Mouse (Mus musculus) embryonic facial prominence, embryonic 15.5 days (tissue): ENCODE data around the gene Barhl1. TPM values are rescaled to one million over a fixed set of nuclear protein-coding genes. Genes with fewer than 3 reads are reported as not detected.

Experiments used
- ATAC-seq: fragments of 200-750 bp; cut with Nextera tagmentation; 2 replicates; pipeline ENCODE4 v1.8.0; 2017; ENCODE audit warnings: low read depth, moderate TSS enrichment; ENCODE audit not compliant: insufficient number of reproducible peaks, low FRiP score, low TSS enrichment
- H3K27ac ChIP-seq: fragments of 300-500 bp; sonication (generic); replicated peaks from 2 replicates; pipeline ENCODE4 v1.5.1; 2015; ENCODE audit warnings: mild to moderate bottlenecking, inconsistent platforms
- H3K27me3 ChIP-seq: fragments of 300-500 bp; sonication (generic); 2 replicates; pipeline ENCODE4 v1.6.1; 2015; ENCODE audit warnings: inconsistent platforms
- H3K36me3 ChIP-seq: fragments of 300-500 bp; sonication (generic); 2 replicates; pipeline ENCODE4 v1.6.1; 2015; ENCODE audit warnings: mild to moderate bottlenecking, inconsistent platforms
- H3K4me1 ChIP-seq: fragments of 300-500 bp; sonication (generic); 2 replicates; pipeline ENCODE4 v1.6.1; 2015; ENCODE audit warnings: inconsistent platforms
- H3K4me2 ChIP-seq: fragments of 300-500 bp; sonication (generic); replicated peaks from 2 replicates; pipeline ENCODE4 v1.6.1; 2015; ENCODE audit warnings: mild to moderate bottlenecking, inconsistent platforms
- H3K4me3 ChIP-seq: fragments of 300-500 bp; sonication (generic); replicated peaks from 2 replicates; pipeline ENCODE4 v1.5.1; 2015; ENCODE audit warnings: mild to moderate bottlenecking, inconsistent platforms
- H3K9ac ChIP-seq: fragments of 300-500 bp; sonication (generic); 2 replicates; pipeline ENCODE4 v1.6.1; 2015; ENCODE audit warnings: inconsistent platforms
- H3K9me3 ChIP-seq: fragments of 300-500 bp; sonication (generic); replicated peaks from 2 replicates; pipeline ENCODE4 v1.6.1; 2016; ENCODE audit warnings: inconsistent platforms
- WGBS: fragments of 180-500 bp; shearing (Covaris S2); methylation state at CpG from one replicate; pipeline ENCODE4 v1.1.7; 2015; 5-methylcytosine and 5-hydroxymethylcytosine counted together
- polyA plus RNA-seq: library from polyadenylated mRNA; unstranded; fragments of >200 nt; fragmentation: Nextera tagmentation; extraction: Ambion mirVana; gene quantifications from 2 replicates; pipeline ENCODE4 v1.2.1, GENCODE M21; 2015

The Barhl1 gene
- polyA plus RNA-seq, 1 experiment from 2014 or later: not detected

- no peak for ATAC-seq
- peak overlapping the region; percentile 4; the same call in 1 of the 2 replicates for H3K4me3 ChIP-seq
- 2% methylated on average over 44 of the region's 44 CpGs for WGBS
These were observed 5.0 kb downstream of the Barhl1 start for GRCm38 (mm10) chr2:28911331-28912038.

DNA sequence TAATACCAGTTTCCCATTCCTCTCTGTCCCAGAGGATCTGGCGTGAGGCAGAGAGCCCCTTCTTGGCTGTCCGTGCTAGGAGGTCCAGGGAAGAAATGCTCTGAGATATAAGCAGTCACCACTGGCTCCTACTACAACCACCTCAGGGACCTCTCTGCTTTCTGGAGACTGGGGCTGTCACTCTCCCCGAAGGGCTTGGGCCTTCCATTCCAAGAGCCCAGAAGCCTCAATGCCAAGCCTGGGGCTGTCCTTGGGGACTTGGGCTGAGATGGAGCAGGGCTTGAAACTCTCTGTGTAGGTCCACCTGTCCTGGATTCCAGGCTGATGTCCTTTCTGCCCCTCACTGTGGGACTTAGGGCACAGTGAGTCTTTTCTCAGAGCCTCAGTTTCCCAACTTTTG lies 5.6 kb downstream of the Barhl1 start:
- ATAC-seq: no peak
- H3K27ac ChIP-seq: no peak overlapping the region
- H3K36me3 ChIP-seq: peaks cover 1% of the 10 kb centered on the region; the same call in 1 of the 2 replicates
- H3K9ac ChIP-seq: no peak overlapping the region
- no peak overlapping the region for H3K4me2 ChIP-seq
- H3K4me3 ChIP-seq: no peak overlapping the region
- H3K9me3 ChIP-seq: no peaks in the 10 kb centered on the region
- H3K27me3 ChIP-seq: peaks cover 98% of the 10 kb centered on the region
- WGBS: 1% methylated on average over 3 of the region's 3 CpGs
- peaks cover 29% of the 10 kb centered on the region for H3K4me1 ChIP-seq

More at GRCm38 (mm10) chr2:28911331-28912038, 5.0 kb downstream of the Barhl1 start:
- peaks cover 100% of the 10 kb centered on the region for H3K27me3 ChIP-seq
- no peak overlapping the region for H3K4me2 ChIP-seq
- no peaks in the 10 kb centered on the region for H3K36me3 ChIP-seq
- no peak overlapping the region for H3K27ac ChIP-seq
- no peaks in the 10 kb centered on the region for H3K9me3 ChIP-seq
- peaks cover 32% of the 10 kb centered on the region for H3K4me1 ChIP-seq
- H3K9ac ChIP-seq: no peak overlapping the region

- Histone ChIP-seq H3K4me1 (peaks cover 26% of the 10 kb centered on the region), H3K9me3 (no peaks in the 10 kb centered on the region), H3K36me3 (peaks cover 9% of the 10 kb centered on the region; the same call in 1 of the 2 replicates), H3K27me3 (peaks cover 91% of the 10 kb centered on the region), H3K4me3 (no peak overlapping the region), H3K9ac (no peak overlapping the region), H3K4me2 (no peak overlapping the region), H3K27ac (no peak overlapping the region)
- no peak for ATAC-seq
- 8% methylated on average over 25 of the region's 25 CpGs for WGBS
These were observed 6.4 kb downstream of the Barhl1 start for GRCm38 (mm10) chr2:28909818-28910710.

GRCm38 (mm10) chr2:28909186-28909817 lies 7.2 kb downstream of the Barhl1 start:
- peak overlapping the region; percentile 11; the same call in 1 of the 2 replicates for H3K4me3 ChIP-seq

DNA sequence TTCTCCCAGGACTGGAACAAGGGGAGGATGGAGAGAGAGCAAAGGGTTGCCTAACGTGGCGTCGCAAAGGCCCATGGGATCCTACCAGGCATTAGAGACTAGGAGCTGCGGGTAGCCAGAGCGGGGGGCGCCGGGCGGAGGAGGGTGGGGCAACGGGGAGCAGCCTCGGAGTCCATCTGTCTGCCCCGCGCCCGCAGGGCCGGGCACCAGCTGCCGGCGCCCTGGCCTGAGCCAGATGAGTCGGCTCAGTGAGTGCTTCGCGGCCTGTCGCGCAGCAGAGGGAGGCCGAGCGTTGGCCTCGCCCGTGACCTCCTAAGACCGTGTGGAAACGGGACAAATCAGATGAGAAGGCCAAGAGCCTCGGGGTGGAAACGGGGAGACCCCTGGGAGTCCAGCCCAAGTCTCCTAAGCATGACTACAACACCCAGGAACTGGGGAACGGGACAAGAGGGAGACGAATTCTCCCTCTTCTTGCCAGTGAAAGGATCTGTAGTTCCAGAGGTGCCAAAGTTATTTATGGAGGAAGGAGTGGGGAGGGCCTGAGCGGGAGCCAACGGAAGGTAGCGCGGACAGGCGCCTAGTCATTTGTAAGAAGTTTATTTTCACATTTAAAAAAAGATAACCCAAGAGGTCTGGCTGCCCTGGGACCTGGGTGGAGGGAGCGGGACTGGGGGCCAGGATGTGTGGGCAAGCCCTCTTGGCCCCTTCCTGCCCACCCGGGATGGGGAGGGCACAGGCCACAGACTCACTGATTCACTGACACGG lies 7.9 kb downstream of the Barhl1 start:
- peak; percentile 52; the same call in 1 of the 2 replicates for ATAC-seq
- Histone ChIP-seq H3K27me3 (peaks cover 77% of the 10 kb centered on the region), H3K36me3 (peaks cover 13% of the 10 kb centered on the region; the same call in 1 of the 2 replicates), H3K9ac (no peak overlapping the region), H3K4me3 (peak overlapping the region; percentile 15; the same call in 1 of the 2 replicates), H3K4me2 (peak overlapping the region; percentile 31), H3K27ac (no peak overlapping the region), H3K9me3 (no peaks in the 10 kb centered on the region), H3K4me1 (peaks cover 26% of the 10 kb centered on the region)
- 2% methylated on average over 39 of the region's 39 CpGs for WGBS

More at GRCm38 (mm10) chr2:28909186-28909817, 7.2 kb downstream of the Barhl1 start:
- ATAC-seq: no peak; the same call in 1 of the 2 replicates
- WGBS: under 1% methylated on average over 41 of the region's 41 CpGs
- H3K4me1 ChIP-seq: peaks cover 26% of the 10 kb centered on the region
- no peak overlapping the region for H3K9ac ChIP-seq
- no peak overlapping the region for H3K4me2 ChIP-seq
- H3K9me3 ChIP-seq: no peaks in the 10 kb centered on the region
- H3K27ac ChIP-seq: no peak overlapping the region
- peaks cover 84% of the 10 kb centered on the region for H3K27me3 ChIP-seq
- peaks cover 13% of the 10 kb centered on the region; the same call in 1 of the 2 replicates for H3K36me3 ChIP-seq

DNA sequence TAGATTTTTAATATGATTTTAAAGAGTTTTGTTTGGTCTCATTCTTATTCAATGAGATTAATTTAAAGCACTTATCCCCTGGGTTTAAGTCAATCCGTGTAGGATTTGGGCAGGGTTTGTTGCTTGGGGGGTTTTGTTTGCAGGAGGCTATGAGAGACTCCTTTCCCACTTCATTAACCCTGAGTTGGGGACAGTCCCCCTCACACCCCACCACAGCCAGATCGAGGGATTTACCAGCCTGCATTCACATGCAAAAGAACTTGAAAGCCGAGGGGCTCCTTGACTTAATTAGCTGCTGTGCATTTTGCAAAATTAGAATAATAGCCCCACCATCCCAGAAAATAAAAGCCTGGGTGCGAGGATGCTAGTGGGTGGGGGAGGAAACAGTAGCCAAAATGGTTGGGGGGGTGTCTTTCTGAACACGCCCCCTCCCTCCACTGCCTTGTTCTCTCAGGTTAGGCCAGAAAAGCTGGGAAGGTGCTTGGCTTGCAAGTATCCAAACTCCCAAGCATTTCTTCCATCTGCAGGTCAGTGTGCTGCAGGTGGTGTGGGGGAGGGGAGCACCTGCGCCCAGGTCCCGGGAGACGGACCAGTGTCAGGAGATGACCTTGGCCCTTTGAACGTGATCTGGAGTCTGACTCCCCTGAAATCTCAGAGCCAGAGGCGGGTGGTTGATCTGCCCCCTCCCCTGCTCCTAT lies 8.6 kb downstream of the Barhl1 start:
- Histone ChIP-seq H3K9me3 (no peaks in the 10 kb centered on the region), H3K9ac (no peak overlapping the region), H3K4me3 (0 out of 2 replicates have a peak overlapping the region, but pooled peaks have one; percentile 15), H3K4me2 (peak overlapping the region; percentile 31), H3K36me3 (peaks cover 13% of the 10 kb centered on the region; the same call in 1 of the 2 replicates), H3K27me3 (peaks cover 69% of the 10 kb centered on the region), H3K4me1 (peaks cover 26% of the 10 kb centered on the region), H3K27ac (no peak overlapping the region)
- ATAC-seq: no peak
- WGBS: 5% methylated on average over 10 of the region's 10 CpGs

GRCm38 (mm10) chr2:28905561-28905960 lies 10.9 kb downstream of the Barhl1 start:
- Histone ChIP-seq H3K27ac (no peak overlapping the region), H3K27me3 (peaks cover 46% of the 10 kb centered on the region), H3K4me3 (no peak overlapping the region), H3K9me3 (no peaks in the 10 kb centered on the region), H3K9ac (no peak overlapping the region), H3K4me1 (peaks cover 18% of the 10 kb centered on the region), H3K36me3 (peaks cover 19% of the 10 kb centered on the region; the same call in 1 of the 2 replicates), H3K4me2 (no peak overlapping the region)
- ATAC-seq: no peak
- WGBS: 53% methylated on average over 4 of the region's 4 CpGs

DNA sequence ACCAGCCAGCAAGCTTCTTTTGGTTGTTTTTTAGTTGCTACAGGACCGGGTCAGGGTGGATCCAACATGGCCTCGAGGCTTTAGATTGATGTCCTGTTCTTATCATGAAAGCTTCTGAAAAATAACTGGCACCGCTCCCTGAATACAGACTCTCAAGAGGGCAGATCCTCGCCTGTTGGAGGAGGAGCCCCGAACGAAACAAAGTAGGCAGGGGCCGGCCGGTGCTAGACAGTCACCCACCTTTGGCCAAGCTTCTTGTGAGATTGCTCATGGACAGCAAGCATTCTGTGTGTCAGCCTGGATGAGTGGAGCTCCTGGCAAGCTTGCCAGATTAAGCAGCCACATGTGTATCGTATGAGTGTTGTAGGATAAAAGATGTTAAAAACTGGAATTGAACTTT lies 11.7 kb downstream of the Barhl1 start:
- Histone ChIP-seq H3K4me1 (peaks cover 18% of the 10 kb centered on the region), H3K36me3 (peaks cover 24% of the 10 kb centered on the region; the same call in 1 of the 2 replicates), H3K9ac (no peak overlapping the region), H3K27me3 (peaks cover 39% of the 10 kb centered on the region), H3K9me3 (no peaks in the 10 kb centered on the region), H3K4me3 (no peak overlapping the region), H3K4me2 (no peak overlapping the region), H3K27ac (no peak overlapping the region)
- no peak for ATAC-seq
- WGBS: 92% methylated on average over 9 of the region's 9 CpGs

DNA sequence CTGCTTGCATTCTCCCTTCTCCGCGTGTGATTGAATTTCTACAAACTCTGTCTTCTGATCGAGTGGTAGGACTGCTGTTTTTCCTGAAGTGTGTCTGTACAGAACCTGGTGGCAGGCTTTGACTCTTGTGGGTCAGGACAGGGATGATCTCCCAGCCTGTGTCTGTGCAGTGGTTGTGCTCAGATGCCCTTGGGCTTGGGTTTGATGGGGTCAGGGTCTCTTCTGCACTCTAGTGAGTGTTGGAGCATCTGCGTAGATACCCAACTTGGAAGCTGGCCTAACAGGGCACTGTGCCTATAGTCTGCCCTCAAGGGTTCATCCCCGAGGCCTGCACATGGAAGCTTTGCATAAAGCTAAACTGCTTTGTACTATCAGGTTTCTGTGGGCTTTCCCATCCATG lies 12.6 kb downstream of the Barhl1 start:
- Histone ChIP-seq H3K36me3 (peaks cover 28% of the 10 kb centered on the region; the same call in 1 of the 2 replicates), H3K4me2 (no peak overlapping the region), H3K4me1 (peaks cover 10% of the 10 kb centered on the region), H3K9me3 (no peaks in the 10 kb centered on the region), H3K4me3 (no peak overlapping the region), H3K27me3 (peaks cover 30% of the 10 kb centered on the region), H3K27ac (no peak overlapping the region), H3K9ac (no peak overlapping the region)
- WGBS: 78% methylated on average over 5 of the region's 5 CpGs
- no peak for ATAC-seq

DNA sequence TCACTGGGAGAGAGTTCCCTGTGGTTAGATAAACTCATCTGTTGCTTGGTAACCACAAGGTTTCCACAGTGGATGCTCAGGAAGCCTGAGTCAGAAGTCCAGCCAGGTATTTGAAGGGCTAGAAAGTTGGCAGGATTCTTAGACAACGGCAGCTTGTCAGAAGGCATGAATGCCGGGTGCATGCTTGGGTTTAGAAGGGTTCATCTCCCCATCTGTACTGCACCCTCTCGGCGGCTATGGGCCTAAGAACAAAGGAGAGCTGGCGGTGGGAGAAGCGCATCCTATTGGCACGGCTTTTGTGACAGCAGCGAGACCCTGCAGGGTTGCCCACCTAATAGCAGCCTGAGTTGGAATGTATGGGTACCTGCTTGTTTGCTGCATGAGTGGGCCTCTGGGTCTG lies 14.2 kb downstream of the Barhl1 start:
- H3K27ac ChIP-seq: no peak overlapping the region
- H3K36me3 ChIP-seq: peaks cover 32% of the 10 kb centered on the region; the same call in 1 of the 2 replicates
- no peak overlapping the region for H3K4me3 ChIP-seq
- 85% methylated on average over 8 of the region's 8 CpGs for WGBS
- no peaks in the 10 kb centered on the region for H3K9me3 ChIP-seq
- H3K27me3 ChIP-seq: peaks cover 14% of the 10 kb centered on the region
- no peak overlapping the region for H3K9ac ChIP-seq
- no peak overlapping the region for H3K4me2 ChIP-seq
- no peak for ATAC-seq
- no peaks in the 10 kb centered on the region for H3K4me1 ChIP-seq
